In genomic region chr17:47614018-47614417, GRCm38 (mm10) we compare ENCODE assay signal across 8 mouse cellular contexts. TPM values are rescaled to one million over a fixed set of nuclear protein-coding genes. Genes with fewer than 3 reads are reported as not detected.
DNase-seq lines count a peak whose midpoint lies in the region; ATAC-seq and TF ChIP-seq lines count a peak whose summit lies in the region.
"Had no signal": no experiment of that assay in that cellular context is flagged by ENCODE, and none has a peak within 500 bp of the region (broad histone marks: within the 10 kb centered on the region; RNA-seq: fewer than 3 reads in every experiment).

No protein-coding gene starts in this region.

- no peak for TF ChIP-seq POLR2A in kidney, adult 2 months (IDR thresholded peaks at IDR 0.05; ENCODE audit: low read depth, low read length)

- no peak overlapping the region for H3K4me3 ChIP-seq in kidney, adult 2 months (ENCODE audit: insufficient read depth, low read depth, low read length)
- no peak overlapping the region for H3K4me3 ChIP-seq in kidney, embryonic 16.5 days (ENCODE audit: low read length)
- H3K4me3 ChIP-seq in E14TG2a.4 (replicated peaks; ENCODE audit: low read length), result no peak overlapping the region
- H3K4me3 ChIP-seq in midbrain, embryonic 11.5 days (ENCODE audit: low read depth, low read length), result no peak overlapping the region
- H3K4me3 ChIP-seq: megakaryocyte, embryonic 14.5 days had no signal

- H3K27me3 ChIP-seq in kidney, adult 2 months (replicated peaks; ENCODE audit: control insufficient read depth, insufficient read depth, low read length), result no peaks in the 10 kb centered on the region
- H3K27me3 ChIP-seq in kidney, embryonic 16.5 days (ENCODE audit: insufficient read depth, low read length), result no peaks in the 10 kb centered on the region
- no peaks in the 10 kb centered on the region for H3K27me3 ChIP-seq in E14TG2a.4 (ENCODE audit: insufficient read depth, low read length)
- H3K27me3 ChIP-seq in midbrain, embryonic 11.5 days (ENCODE audit: control insufficient read depth, insufficient read depth, low read length), result no peaks in the 10 kb centered on the region
- H3K27me3 ChIP-seq: megakaryocyte, embryonic 14.5 days had no signal

- no peaks in the 10 kb centered on the region; the same call in 1 of the 2 replicates for H3K36me3 ChIP-seq in kidney, adult 2 months (ENCODE audit: control insufficient read depth, insufficient read depth, low read length)
- peaks cover 20% of the 10 kb centered on the region for H3K36me3 ChIP-seq in kidney, embryonic 16.5 days (ENCODE audit: insufficient read depth, low read length)
- peaks cover 76% of the 10 kb centered on the region for H3K36me3 ChIP-seq in E14TG2a.4 (ENCODE audit: insufficient read depth, low read length)
- H3K36me3 ChIP-seq in midbrain, embryonic 11.5 days (ENCODE audit: control insufficient read depth, insufficient read depth, low read length), result 0 out of 2 replicates have a peak, but pooled peaks cover 6% of the 10 kb centered on the region

- no peak for ATAC-seq in kidney, embryonic 16.5 days (ENCODE audit: low FRiP score, low TSS enrichment)
- no peak for ATAC-seq in midbrain, embryonic 11.5 days (ENCODE audit: low FRiP score)

- WGBS in kidney, adult 2 months, result 76% methylated on average over 1 of the region's 1 CpGs
- 88% methylated on average over 1 of the region's 1 CpGs for WGBS in kidney, embryonic 16.5 days
- WGBS in midbrain, embryonic 11.5 days, result 89% methylated on average over 1 of the region's 1 CpGs

- H3K9ac ChIP-seq in kidney, embryonic 16.5 days (replicated peaks; ENCODE audit: low read length), result no peak overlapping the region
- H3K9ac ChIP-seq in midbrain, embryonic 11.5 days (ENCODE audit: low read length), result no peak overlapping the region

- H3K4me2 ChIP-seq in kidney, embryonic 16.5 days (replicated peaks; ENCODE audit: low read depth, low read length), result no peak overlapping the region
- no peak overlapping the region for H3K4me2 ChIP-seq in midbrain, embryonic 11.5 days

- peaks cover 4% of the 10 kb centered on the region; the same call in 1 of the 2 replicates for H3K4me1 ChIP-seq in kidney, adult 2 months (ENCODE audit: control insufficient read depth, insufficient read depth, low read length)
- H3K4me1 ChIP-seq in kidney, embryonic 16.5 days (ENCODE audit: insufficient read depth, low read length), result peaks cover 20% of the 10 kb centered on the region
- peaks cover 55% of the 10 kb centered on the region for H3K4me1 ChIP-seq in E14TG2a.4 (replicated peaks; ENCODE audit: low read depth, low read length)
- H3K4me1 ChIP-seq in midbrain, embryonic 11.5 days (ENCODE audit: control insufficient read depth, insufficient read depth, low read length), result peaks cover 17% of the 10 kb centered on the region

- no peak overlapping the region for H3K27ac ChIP-seq in kidney, adult 2 months (ENCODE audit: insufficient read depth, low read depth, low read length)
- H3K27ac ChIP-seq in kidney, embryonic 16.5 days (ENCODE audit: low read length), result no peak overlapping the region
- no peak overlapping the region for H3K27ac ChIP-seq in midbrain, embryonic 11.5 days (ENCODE audit: low read depth, low read length)

- DNase-seq in kidney, adult 2 months, result peak; percentile 46
- peak; percentile 52 for DNase-seq in adrenal gland, postnatal 25 days
- peak; percentile 66 for DNase-seq in lung, postnatal 14 days
- DNase-seq in midbrain, embryonic 11.5 days (ENCODE audit: low spot score, missing footprints), result no peak
- DNase-seq in urinary bladder, postnatal 25 days (ENCODE audit: low spot score), result no peak

- peak; percentile 79 for TF ChIP-seq CTCF in kidney, adult 2 months (conservative IDR thresholded peaks at IDR 0.05; ENCODE audit: insufficient read depth, insufficient read length, low read depth, low read length)
- peak; percentile 84 for TF ChIP-seq CTCF in E14TG2a.4 (conservative IDR thresholded peaks at IDR 0.05; ENCODE audit: low read length)

- H3K9me3 ChIP-seq in kidney, embryonic 16.5 days (ENCODE audit: low read length), result no peaks in the 10 kb centered on the region
- no peaks in the 10 kb centered on the region for H3K9me3 ChIP-seq in E14TG2a.4 (ENCODE audit: low read length)
- no peaks in the 10 kb centered on the region for H3K9me3 ChIP-seq in midbrain, embryonic 11.5 days (ENCODE audit: control insufficient read depth, low read length)
- H3K9me3 ChIP-seq: megakaryocyte, embryonic 14.5 days had no signal

RNA-seq across cellular contexts. Expression of gene Gm20517, which starts 2.6 kb away (rescaled TPM):
- 0.45 and 0.64 TPM in 2 replicates for polyA plus RNA-seq in kidney, adult 2 months (2012; rRNA removed)
- polyA plus RNA-seq in kidney, embryonic 16.5 days (2015; fragmentation: Nextera tagmentation; extraction: Ambion mirVana), result 1.6 TPM in 2 replicates
- total RNA-seq in adrenal gland, postnatal 25 days (2021), result 1.4 and 3.9 TPM in 2 replicates
- polyA plus RNA-seq in midbrain, embryonic 11.5 days (2014; fragmentation: Nextera tagmentation; extraction: Ambion mirVana), result 1.4 and 1.8 TPM in 2 replicates

RNA-seq across cellular contexts. Expression of gene Med20, which starts 2.6 kb away (rescaled TPM):
- 22.8 and 25.3 TPM in 2 replicates for polyA plus RNA-seq in kidney, adult 2 months (2012; rRNA removed)
- 47.7 and 53.9 TPM in 2 replicates for polyA plus RNA-seq in kidney, embryonic 16.5 days (2015; fragmentation: Nextera tagmentation; extraction: Ambion mirVana)
- total RNA-seq in adrenal gland, postnatal 25 days (2021), result 38.7 and 40.5 TPM in 2 replicates
- 39.0 and 41.2 TPM in 2 replicates for polyA plus RNA-seq in midbrain, embryonic 11.5 days (2014; fragmentation: Nextera tagmentation; extraction: Ambion mirVana)

RNA-seq across cellular contexts. Expression of gene Bysl, which starts 2.7 kb away (rescaled TPM):
- 7.9 and 8.3 TPM in 2 replicates for polyA plus RNA-seq in kidney, adult 2 months (2012; rRNA removed)
- polyA plus RNA-seq in kidney, embryonic 16.5 days (2015; fragmentation: Nextera tagmentation; extraction: Ambion mirVana), result 24.5 and 25.9 TPM in 2 replicates
- 15.5 and 22.0 TPM in 2 replicates for total RNA-seq in adrenal gland, postnatal 25 days (2021)
- polyA plus RNA-seq in midbrain, embryonic 11.5 days (2014; fragmentation: Nextera tagmentation; extraction: Ambion mirVana), result 29.6 and 30.4 TPM in 2 replicates

RNA-seq across cellular contexts. Expression of gene Usp49, which starts 16.5 kb away (rescaled TPM):
- 5.1 and 5.3 TPM in 2 replicates for polyA plus RNA-seq in kidney, adult 2 months (2012; rRNA removed)
- polyA plus RNA-seq in kidney, embryonic 16.5 days (2015; fragmentation: Nextera tagmentation; extraction: Ambion mirVana), result 3.7 and 5.3 TPM in 2 replicates
- total RNA-seq in adrenal gland, postnatal 25 days (2021), result 8.8 and 9.3 TPM in 2 replicates
- polyA plus RNA-seq in midbrain, embryonic 11.5 days (2014; fragmentation: Nextera tagmentation; extraction: Ambion mirVana), result 6.3 and 8.0 TPM in 2 replicates

Comparison
In these comparisons a context has a peak if more than half of its experiments do, and no peak if none do; other contexts are left out.
1. DNase-seq: peak in kidney, adult 2 months (single experiment), adrenal gland, postnatal 25 days (single experiment) and lung, postnatal 14 days (single experiment); none in midbrain, embryonic 11.5 days (single experiment) and urinary bladder, postnatal 25 days (single experiment).